Mouse (Mus musculus) intestine, postnatal 0 days (tissue): ENCODE measurements around the gene Cks1b. TPM values are rescaled to one million over a fixed set of nuclear protein-coding genes. Genes with fewer than 3 reads are reported as not detected.

Source experiments
- ATAC-seq: fragments of 200-750 bp; cut with Nextera tagmentation; 2 replicates; pipeline ENCODE4 v1.8.0; 2017; ENCODE audit warnings: mild to moderate bottlenecking, moderate TSS enrichment, moderate library complexity
- H3K27ac ChIP-seq: fragments of 300-500 bp; sonication (generic); 2 replicates; pipeline ENCODE4 v1.5.1; 2014; ENCODE audit warnings: mild to moderate bottlenecking, low read depth, low read length, moderate library complexity
- H3K27me3 ChIP-seq: fragments of 300-500 bp; sonication (generic); replicated peaks from 2 replicates; pipeline ENCODE4 v1.6.1; 2014; ENCODE audit warnings: low read length, mixed read lengths; ENCODE audit not compliant: control insufficient read depth, insufficient read depth
- H3K36me3 ChIP-seq: fragments of 300-500 bp; sonication (generic); 2 replicates; pipeline ENCODE4 v1.6.1; 2014; ENCODE audit warnings: mild to moderate bottlenecking, moderate library complexity; ENCODE audit not compliant: control insufficient read depth, insufficient read depth
- H3K4me1 ChIP-seq: fragments of 300-500 bp; sonication (generic); replicated peaks from 2 replicates; pipeline ENCODE4 v1.6.1; 2014; ENCODE audit warnings: antibody characterized with exemption, low read length, mixed read lengths; ENCODE audit not compliant: control insufficient read depth, insufficient read depth
- H3K4me2 ChIP-seq: fragments of 300-500 bp; sonication (generic); replicated peaks from 2 replicates; pipeline ENCODE4 v1.6.1; 2014; ENCODE audit warnings: low read depth, mild to moderate bottlenecking, moderate library complexity
- H3K4me3 ChIP-seq: fragments of 300-500 bp; sonication (generic); 2 replicates; pipeline ENCODE4 v1.5.1; 2014; ENCODE audit warnings: low read depth, low read length
- H3K9ac ChIP-seq: fragments of 300-500 bp; sonication (generic); 2 replicates; pipeline ENCODE4 v1.6.1; 2014; ENCODE audit warnings: mild to moderate bottlenecking, low read depth, low read length
- H3K9me3 ChIP-seq: fragments of 300-500 bp; sonication (generic); 2 replicates; pipeline ENCODE4 v1.6.1; 2016; ENCODE audit warnings: mixed run types; ENCODE audit not compliant: control insufficient read depth
- CTCF ChIP-seq: sonication (generic); IDR thresholded peaks from 2 replicates; pipeline ENCODE4 v1.5.1; 2016; ENCODE audit warnings: low read depth, mild to moderate bottlenecking, control low read depth, antibody characterized with exemption, moderate library complexity
- WGBS: fragments of 180-500 bp; shearing (Covaris S2); extraction: QIAGEN DNeasy Blood & Tissue Kit; methylation state at CpG from one replicate; pipeline ENCODE4 v1.1.7; 2014; 5-methylcytosine and 5-hydroxymethylcytosine counted together
- polyA plus RNA-seq: library from polyadenylated mRNA; unstranded; fragments of >200 nt; fragmentation: Nextera tagmentation; extraction: Ambion mirVana; gene quantifications from 2 replicates; pipeline ENCODE4 v1.2.1, GENCODE M21; 2015

The Cks1b gene
- polyA plus RNA-seq, 1 experiment from 2014 or later = 118 TPM

GRCm38 (mm10) chr3:89377831-89378230 is 40.4 kb downstream of the Cks1b start:
- TF ChIP-seq CTCF = no peak

GRCm38 (mm10) chr3:89373581-89374231 is 44.5 kb downstream of the Cks1b start:
- H3K27ac ChIP-seq = no peak overlapping the region
- H3K4me2 ChIP-seq = no peak overlapping the region
- H3K36me3 ChIP-seq = peaks cover 5% of the 10 kb centered on the region
- H3K4me3 ChIP-seq = no peak overlapping the region
- no peaks in the 10 kb centered on the region for H3K9me3 ChIP-seq
- no peak overlapping the region for H3K9ac ChIP-seq
- no peak for TF ChIP-seq CTCF
- ATAC-seq = no peak
- H3K27me3 ChIP-seq = no peaks in the 10 kb centered on the region
- H3K4me1 ChIP-seq = peaks cover 6% of the 10 kb centered on the region; the same call in 1 of the 2 replicates
- 35% methylated on average over 5 of the region's 5 CpGs for WGBS

More at GRCm38 (mm10) chr3:89377831-89378230, 40.4 kb downstream of the Cks1b start:
- H3K9me3 ChIP-seq = no peaks in the 10 kb centered on the region
- H3K4me1 ChIP-seq = peaks cover 9% of the 10 kb centered on the region; the same call in 1 of the 2 replicates
- WGBS = 76% methylated on average over 4 of the region's 4 CpGs
- no peak overlapping the region for H3K27ac ChIP-seq
- H3K9ac ChIP-seq = no peak overlapping the region
- peak overlapping the region; percentile 68; the same call in 1 of the 2 replicates for H3K4me2 ChIP-seq
- H3K27me3 ChIP-seq = no peaks in the 10 kb centered on the region
- peak; percentile 2; the same call in 1 of the 2 replicates for ATAC-seq
- no peak overlapping the region for H3K4me3 ChIP-seq
- peaks cover 32% of the 10 kb centered on the region for H3K36me3 ChIP-seq

GRCm38 (mm10) chr3:89367338-89367737 is 50.8 kb downstream of the Cks1b start:
- TF ChIP-seq CTCF = no peak
- no peak overlapping the region for H3K4me3 ChIP-seq
- no peaks in the 10 kb centered on the region for H3K36me3 ChIP-seq
- peaks cover 3% of the 10 kb centered on the region for H3K4me1 ChIP-seq
- H3K4me2 ChIP-seq = peak overlapping the region; percentile 38; the same call in 1 of the 2 replicates
- no peaks in the 10 kb centered on the region for H3K27me3 ChIP-seq
- ATAC-seq = peak; percentile 57
- WGBS = 24% methylated on average over 11 of the region's 11 CpGs
- no peak overlapping the region for H3K9ac ChIP-seq
- H3K27ac ChIP-seq = peak overlapping the region; percentile 65; the same call in 1 of the 2 replicates
- H3K9me3 ChIP-seq = no peaks in the 10 kb centered on the region

GRCm38 (mm10) chr3:89365486-89366414 is 52.4 kb downstream of the Cks1b start:
- Histone ChIP-seq H3K4me2 (peak overlapping the region; percentile 38), H3K4me3 (no peak overlapping the region), H3K9me3 (no peaks in the 10 kb centered on the region), H3K9ac (no peak overlapping the region), H3K27ac (peak overlapping the region; percentile 65), H3K4me1 (peaks cover 3% of the 10 kb centered on the region), H3K27me3 (no peaks in the 10 kb centered on the region), H3K36me3 (no peaks in the 10 kb centered on the region)
- WGBS = 39% methylated on average over 20 of the region's 20 CpGs
- TF ChIP-seq CTCF = no peak
- peak; percentile 21; the same call in 1 of the 2 replicates for ATAC-seq

Other genes starting within 250 kb of the Cks1b start
- gene Scamp3, start 240.9 kb downstream of the Cks1b start, polyA plus RNA-seq = 80.5 and 86.3 TPM in 2 replicates
- gene Fam189b, start 235.2 kb downstream of the Cks1b start, polyA plus RNA-seq = 4.9 and 5.9 TPM in 2 replicates
- 140 TPM in 2 replicates for gene Gba, start 215.5 kb downstream of the Cks1b start, polyA plus RNA-seq
- gene Thbs3, start 203.2 kb downstream of the Cks1b start, polyA plus RNA-seq = 15.2 and 17.2 TPM in 2 replicates
- gene Mtx1, start 191.3 kb downstream of the Cks1b start, polyA plus RNA-seq = 140 and 145 TPM in 2 replicates
- 3.5 and 6.7 TPM in 2 replicates for gene Muc1, start 189.3 kb downstream of the Cks1b start, polyA plus RNA-seq
- 273 and 281 TPM in 2 replicates for gene Krtcap2, start 172.4 kb downstream of the Cks1b start, polyA plus RNA-seq
- 1.2 and 1.3 TPM in 2 replicates for gene Trim46, start 172.1 kb downstream of the Cks1b start, polyA plus RNA-seq
- 120 and 128 TPM in 2 replicates for gene Dpm3, start 159.0 kb downstream of the Cks1b start, polyA plus RNA-seq
- 57.4 and 61.8 TPM in 2 replicates for gene Slc50a1, start 147.8 kb downstream of the Cks1b start, polyA plus RNA-seq
- gene Efna1, start 137.2 kb downstream of the Cks1b start, polyA plus RNA-seq = 50.7 and 69.8 TPM in 2 replicates
- 1.4 and 1.6 TPM in 2 replicates for gene Efna3, start 95.4 kb downstream of the Cks1b start, polyA plus RNA-seq
- 5.1 and 5.3 TPM in 2 replicates for gene Efna4, start 80.4 kb downstream of the Cks1b start, polyA plus RNA-seq
- gene Adam15, start 68.4 kb downstream of the Cks1b start, polyA plus RNA-seq = 33.9 and 37.0 TPM in 2 replicates
- 10.0 and 11.5 TPM in 2 replicates for gene Dcst2, start 56.4 kb downstream of the Cks1b start, polyA plus RNA-seq
- gene Dcst1, start 53.1 kb downstream of the Cks1b start, polyA plus RNA-seq = 23.5 and 26.7 TPM in 2 replicates
- 14.3 and 20.8 TPM in 2 replicates for gene Zbtb7b, start 23.6 kb downstream of the Cks1b start, polyA plus RNA-seq
- gene Lenep, start 15.6 kb downstream of the Cks1b start, polyA plus RNA-seq = not detected in 2 replicates
- 29.2 and 32.1 TPM in 2 replicates for gene Flad1, start 6.5 kb downstream of the Cks1b start, polyA plus RNA-seq
- gene Shc1, start 60 bp upstream of the Cks1b start, polyA plus RNA-seq = 43.4 and 48.6 TPM in 2 replicates
- 17.1 and 17.5 TPM in 2 replicates for gene Pygo2, start 11.8 kb upstream of the Cks1b start, polyA plus RNA-seq
- gene Pbxip1, start 18.3 kb upstream of the Cks1b start, polyA plus RNA-seq = 52.2 and 55.8 TPM in 2 replicates
- 27.7 and 28.4 TPM in 2 replicates for gene Pmvk, start 36.2 kb upstream of the Cks1b start, polyA plus RNA-seq
- gene Kcnn3, start 101.8 kb upstream of the Cks1b start, polyA plus RNA-seq = 4.6 TPM in 2 replicates